Mouse (Mus musculus) C2C12 (cell line): ENCODE measurements around the gene Tmem198. TPM values are rescaled to one million over a fixed set of nuclear protein-coding genes. Genes with fewer than 3 reads are reported as not detected.

Experiments
- H3K27me3 ChIP-seq: one replicate; pipeline ENCODE4 v1.6.1; 2011; ENCODE audit not compliant: control insufficient read depth, insufficient read depth, insufficient read length
- H3K36me3 ChIP-seq: one replicate; pipeline ENCODE4 v1.6.1; 2011; ENCODE audit not compliant: control insufficient read depth, insufficient read depth
- H3K4me3 ChIP-seq: one replicate; pipeline ENCODE4 v1.5.1; 2011; ENCODE audit warnings: mild to moderate bottlenecking, control low read depth; ENCODE audit not compliant: poor library complexity, insufficient read depth, severe bottlenecking
- H3K79me2 ChIP-seq: one replicate; pipeline ENCODE4 v1.6.1; 2011; ENCODE audit not compliant: control insufficient read depth, insufficient read depth
- H3K79me3 ChIP-seq: one replicate; pipeline ENCODE4 v1.6.1; 2011; ENCODE audit warnings: low read depth, control low read depth
- H3ac ChIP-seq: one replicate; pipeline ENCODE3; 2011; ENCODE audit warnings: low read depth; ENCODE audit not compliant: control insufficient read depth, insufficient read length
- CEBPB ChIP-seq: IDR thresholded peaks from one replicate; pipeline ENCODE4 v1.6.1; 2011; ENCODE audit warnings: low read depth, mild to moderate bottlenecking, control low read depth, moderate library complexity
- CTCF ChIP-seq: IDR thresholded peaks from one replicate; pipeline ENCODE4 v1.5.1; 2011; ENCODE audit not compliant: control insufficient read depth, insufficient read depth, insufficient read length
- FOSL1 ChIP-seq: IDR thresholded peaks from one replicate; pipeline ENCODE4 v1.8.0; 2011; ENCODE audit warnings: mild to moderate bottlenecking, low read length; ENCODE audit not compliant: poor library complexity, insufficient read depth, severe bottlenecking
- MAX ChIP-seq: IDR thresholded peaks from one replicate; pipeline ENCODE4 v1.6.1; 2011; ENCODE audit warnings: mild to moderate bottlenecking, control low read depth
- MYOD1 ChIP-seq: IDR thresholded peaks from one replicate; pipeline ENCODE4 v1.6.1; 2011; ENCODE audit warnings: low read depth; ENCODE audit not compliant: control insufficient read depth, insufficient read length
- MYOG ChIP-seq: IDR thresholded peaks from one replicate; pipeline ENCODE4 v1.6.1; 2011; ENCODE audit not compliant: control insufficient read depth, insufficient read length; ENCODE audit errors: extremely low read depth
- USF1 ChIP-seq: IDR thresholded peaks from one replicate; pipeline ENCODE4 v1.6.1; 2011; ENCODE audit warnings: low read depth, mild to moderate bottlenecking, control low read depth, moderate library complexity
- polyA plus RNA-seq: library from polyadenylated mRNA; unstranded; fragments of >200 nt; fragmentation: generic; extraction: Trizol; gene quantifications from one replicate; pipeline ENCODE4 v1.2.1, GENCODE M21; 2012; ENCODE audit warnings: missing spikeins

Gene Tmem198
- polyA plus RNA-seq, 1 experiment = 0.70 TPM

DNA sequence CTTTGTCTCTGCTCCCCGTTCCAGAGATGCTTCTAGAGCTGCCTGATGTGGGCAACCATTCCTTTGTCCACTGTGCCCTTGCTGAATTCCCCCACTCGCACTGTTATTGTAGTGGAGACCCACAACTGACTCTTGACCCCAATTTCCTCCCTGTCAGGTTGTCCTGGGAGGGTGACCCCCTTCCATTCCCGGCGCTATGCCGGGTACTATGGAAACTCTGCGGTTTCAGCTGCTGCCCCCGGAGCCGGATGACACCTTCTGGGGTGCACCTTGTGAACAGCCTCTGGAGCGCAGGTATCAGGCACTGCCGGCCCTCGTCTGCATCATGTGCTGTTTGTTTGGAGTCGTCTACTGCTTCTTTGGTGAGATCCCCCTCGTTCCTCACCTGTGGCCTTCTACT lies 704 bp downstream of the Tmem198 start:
- peaks cover 24% of the 10 kb centered on the region for H3K79me2 ChIP-seq
- peaks cover 15% of the 10 kb centered on the region for H3K36me3 ChIP-seq
- no peaks in the 10 kb centered on the region for H3K27me3 ChIP-seq
- TF ChIP-seq FOSL1 = no peak
- TF ChIP-seq CTCF = no peak
- no peak for TF ChIP-seq CEBPB
- no peak for TF ChIP-seq USF1
- H3ac ChIP-seq = no peak overlapping the region
- no peaks in the 10 kb centered on the region for H3K79me3 ChIP-seq
- H3K4me3 ChIP-seq = no peak overlapping the region

DNA sequence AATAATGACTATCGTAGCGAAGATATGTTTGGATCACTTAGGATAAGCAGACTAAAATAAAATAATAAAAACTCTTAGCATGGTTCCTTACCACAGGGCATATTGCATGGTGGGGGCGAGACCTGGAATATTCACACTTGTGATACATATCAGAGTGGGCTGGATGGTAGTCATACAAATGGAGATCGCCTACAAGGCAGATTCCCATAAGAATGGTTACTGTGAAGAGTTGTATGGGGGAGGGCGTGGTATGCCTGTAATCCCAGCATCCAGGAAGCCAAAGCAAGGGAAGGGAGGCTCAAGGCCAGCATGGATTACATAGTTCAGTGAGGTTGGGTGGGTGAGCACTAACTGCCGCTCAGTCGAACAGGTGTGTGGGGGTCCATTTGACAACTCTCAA lies 1.4 kb downstream of the Tmem198 start:
- Histone ChIP-seq H3ac (no peak overlapping the region), H3K79me2 (peaks cover 23% of the 10 kb centered on the region), H3K27me3 (no peaks in the 10 kb centered on the region), H3K4me3 (no peak overlapping the region), H3K79me3 (no peaks in the 10 kb centered on the region), H3K36me3 (peaks cover 9% of the 10 kb centered on the region)
- TF ChIP-seq USF1 = no peak
- no peak for TF ChIP-seq CTCF
- TF ChIP-seq MAX = no peak
- TF ChIP-seq CEBPB = no peak
- no peak for TF ChIP-seq MYOD1
- TF ChIP-seq FOSL1 = no peak
- no peak for TF ChIP-seq MYOG

DNA sequence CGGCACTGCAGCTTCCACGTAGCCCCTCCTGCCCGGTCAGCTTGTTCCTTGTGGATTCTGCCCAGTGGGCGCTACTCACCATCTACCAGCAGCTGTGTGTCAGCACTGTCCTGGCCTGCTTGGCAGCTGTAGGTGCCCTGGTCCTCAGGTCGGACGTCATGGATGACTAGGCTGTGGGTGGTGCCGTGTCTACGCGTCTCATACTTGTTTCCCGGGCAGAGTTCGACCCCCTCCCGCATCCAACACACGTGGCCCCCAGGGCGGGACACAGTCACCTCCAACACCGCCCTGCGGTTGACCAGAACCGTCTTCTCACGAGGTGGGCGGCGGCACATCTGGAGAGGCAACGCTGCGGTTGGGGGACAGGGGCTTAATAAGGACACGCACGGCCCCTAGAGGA lies 7.2 kb downstream of the Tmem198 start:
- Histone ChIP-seq H3K4me3 (no peak overlapping the region), H3K27me3 (no peaks in the 10 kb centered on the region), H3K79me3 (no peaks in the 10 kb centered on the region), H3K79me2 (no peaks in the 10 kb centered on the region), H3K36me3 (no peaks in the 10 kb centered on the region), H3ac (no peak overlapping the region)
- no peak for TF ChIP-seq MAX
- TF ChIP-seq MYOD1 = no peak
- TF ChIP-seq CTCF = no peak
- no peak for TF ChIP-seq USF1
- TF ChIP-seq FOSL1 = no peak
- TF ChIP-seq CEBPB = no peak
- TF ChIP-seq MYOG = no peak

DNA sequence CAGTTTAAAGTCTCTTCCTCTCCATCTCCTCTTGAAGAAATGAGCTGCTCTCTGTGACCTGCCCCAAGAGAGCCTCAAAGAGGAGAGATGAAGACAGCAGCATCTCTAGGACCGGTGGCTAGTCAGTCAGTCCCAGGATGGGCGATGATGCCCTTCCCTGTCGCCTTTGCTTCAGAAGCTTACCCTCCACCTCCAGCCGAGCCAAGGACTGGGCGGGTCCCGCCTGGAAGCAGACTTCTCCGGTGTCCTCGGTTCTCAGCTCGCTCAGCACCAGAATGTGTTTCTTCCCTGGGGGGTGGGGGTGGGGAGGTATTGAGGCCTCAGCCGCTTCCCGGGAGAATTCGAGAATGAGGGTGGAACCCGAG lies 7.7 kb downstream of the Tmem198 start:
- TF ChIP-seq CTCF (no peak), CEBPB (no peak), MAX (no peak), FOSL1 (no peak), MYOG (no peak), MYOD1 (no peak), USF1 (no peak)

DNA sequence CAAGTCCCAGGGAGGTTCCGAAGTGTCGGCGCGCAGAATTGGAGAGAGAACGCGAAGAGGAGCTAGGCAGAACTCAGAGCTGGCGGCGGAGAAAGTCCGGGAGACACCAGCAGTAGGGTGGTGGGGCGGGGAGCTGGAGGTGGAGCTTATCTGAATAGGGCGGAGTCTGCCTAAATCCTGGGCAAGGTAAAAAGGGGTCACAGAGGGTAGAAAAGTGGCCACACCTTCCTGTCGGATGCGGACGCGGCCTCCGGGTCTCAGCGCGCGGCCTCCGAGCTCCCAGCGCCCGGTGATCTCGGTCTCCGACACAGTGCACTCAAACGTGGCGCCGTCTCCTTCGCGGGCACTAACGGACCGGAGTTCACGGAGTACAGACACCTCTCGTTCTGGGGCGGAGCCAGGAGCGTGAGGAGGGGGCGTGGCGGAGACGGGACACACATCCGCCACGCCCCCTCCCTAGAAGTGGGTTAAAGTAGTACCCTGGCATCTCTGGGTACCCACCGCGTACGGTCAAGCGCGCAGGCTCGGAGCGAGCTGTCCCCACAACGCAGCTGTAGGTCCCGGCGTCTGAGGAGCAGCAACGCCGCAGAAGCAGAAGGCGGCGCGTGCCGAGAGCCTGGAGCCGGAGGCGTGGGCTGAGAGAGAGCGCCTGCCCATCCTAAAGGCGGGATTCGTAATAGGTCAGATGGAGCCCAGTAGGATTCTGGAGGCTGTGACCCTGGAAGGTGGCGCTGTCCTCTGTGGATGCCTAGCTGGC lies 8.3 kb downstream of the Tmem198 start:
- H3K79me2 ChIP-seq = no peaks in the 10 kb centered on the region
- TF ChIP-seq MYOD1 (no peak), CEBPB (no peak), MYOG (no peak), FOSL1 (no peak), CTCF (peak; percentile 10), MAX (peak; percentile 28), USF1 (no peak)
- no peaks in the 10 kb centered on the region for H3K36me3 ChIP-seq
- H3ac ChIP-seq = peak overlapping the region; percentile 60
- no peaks in the 10 kb centered on the region for H3K27me3 ChIP-seq
- no peaks in the 10 kb centered on the region for H3K79me3 ChIP-seq
- peak overlapping the region; percentile 29 for H3K4me3 ChIP-seq

More for the DNA sequence above, 7.7 kb downstream of the Tmem198 start:
- H3K27me3 ChIP-seq = no peaks in the 10 kb centered on the region
- H3K36me3 ChIP-seq = no peaks in the 10 kb centered on the region
- H3K79me3 ChIP-seq = no peaks in the 10 kb centered on the region
- no peak overlapping the region for H3K4me3 ChIP-seq
- H3K79me2 ChIP-seq = no peaks in the 10 kb centered on the region
- H3ac ChIP-seq = peak overlapping the region; percentile 25
